Mouse (Mus musculus) hematopoietic stem cell, adult 5-6 weeks (primary cell): Measurements from ENCODE around the gene Gm12394. TPM values are rescaled to one million over a fixed set of nuclear protein-coding genes. Genes with fewer than 3 reads are reported as not detected.
"Not testable (repeated sequence)": the region's sequence is repeated elsewhere in the genome, so short reads cannot be mapped to it uniquely, and the experiment has no call there.

ENCODE experiments used
- ATAC-seq, 2 experiments: fragments of 125-278 bp in 1 of 2; replicated peaks in 1 of 2; 2 replicates each; pipeline ENCODE4 v1.8.0; 2016 to 2017; ENCODE audit warnings: inconsistent platforms in 2 of 2, mild to moderate bottlenecking in 2 of 2, moderate number of reproducible peaks in 2 of 2, low read depth in 1 of 2, moderate TSS enrichment in 1 of 2; ENCODE audit not compliant: low FRiP score in 2 of 2, poor library complexity in 2 of 2, severe bottlenecking in 2 of 2, insufficient read depth in 1 of 2, low TSS enrichment in 1 of 2
- total RNA-seq: library from RNA; stranded (forward); fragments of 172-1452, 232-1000 nt; gene quantifications from 2 replicates; pipeline ENCODE4 v1.2.3, GENCODE M21; 2017

The Gm12394 gene
- total RNA-seq, 1 experiment from 2014 or later, result not detected

- no peak for ATAC-seq
These were observed 15.6 kb upstream of the Gm12394 start for GRCm38 (mm10) chr4:42872151-42872550.

GRCm38 (mm10) chr4:42870748-42871147 is 14.2 kb upstream of the Gm12394 start:
- ATAC-seq, result no peak

GRCm38 (mm10) chr4:42868193-42868592 is 11.6 kb upstream of the Gm12394 start:
- no peak for ATAC-seq

- no peak for ATAC-seq
These were observed 10.8 kb upstream of the Gm12394 start for GRCm38 (mm10) chr4:42867390-42867789.

- not testable (repeated sequence) for ATAC-seq
These were observed 6.9 kb upstream of the Gm12394 start for GRCm38 (mm10) chr4:42863487-42863886.

- not testable (repeated sequence) for ATAC-seq
These were observed 3.9 kb upstream of the Gm12394 start for GRCm38 (mm10) chr4:42860483-42860882.

GRCm38 (mm10) chr4:42853788-42854187 is 2.8 kb downstream of the Gm12394 start, which contains the start of gene Fam205a1:
Fam205a1 (minus strand) TSS chr4:42853888.
- not testable (repeated sequence) for ATAC-seq

- ATAC-seq, result not testable (repeated sequence)
These were observed 82.7 kb downstream of the Gm12394 start, which contains the start of gene Ccl21a for GRCm38 (mm10) chr4:42773893-42774292. Ccl21a (minus strand) TSS chr4:42773993.

- ATAC-seq, result not testable (repeated sequence)
These were observed 100.1 kb downstream of the Gm12394 start, which contains the start of gene Ccl19 for GRCm38 (mm10) chr4:42756477-42756876. Ccl19 (minus strand) TSS chr4:42756577.

- ATAC-seq, result not testable (repeated sequence)
These were observed 121.3 kb downstream of the Gm12394 start, which contains the start of gene 4930578G10Rik for GRCm38 (mm10) chr4:42735245-42735644. 4930578G10Rik (plus strand) TSS chr4:42735545.

Other genes with a start within 250 kb of the Gm12394 start
- not detected in 2 replicates for gene Gm10591, start 244.6 kb downstream of the Gm12394 start, total RNA-seq
- 0.88 TPM in 1 of 2 replicates, not detected in the other for gene Gm2564, start 227.1 kb downstream of the Gm12394 start, total RNA-seq
- not detected in 2 replicates for gene Ccl27b, start 201.5 kb downstream of the Gm12394 start, total RNA-seq
- gene Il11ra2, start 194.9 kb downstream of the Gm12394 start, total RNA-seq, result not detected in 2 replicates
- gene 4930578G10Rik, start 121.2 kb downstream of the Gm12394 start, total RNA-seq, result not detected in 2 replicates
- not detected in 2 replicates for gene Ccl19, start 100.2 kb downstream of the Gm12394 start, total RNA-seq
- gene Ccl21a, start 82.8 kb downstream of the Gm12394 start, total RNA-seq, result not detected in 2 replicates
- not detected in 2 replicates for gene Fam205a1, start 2.9 kb downstream of the Gm12394 start, total RNA-seq
- gene Fam205c, start 17.5 kb upstream of the Gm12394 start, total RNA-seq, result not detected in 2 replicates
- not detected in 2 replicates for gene Phf24, start 59.9 kb upstream of the Gm12394 start, total RNA-seq
- 0.65 and 1.3 TPM in 2 replicates for gene Dnajb5, start 93.0 kb upstream of the Gm12394 start, total RNA-seq
- gene 1700022I11Rik, start 112.8 kb upstream of the Gm12394 start, total RNA-seq, result 2.6 TPM in 1 of 2 replicates, not detected in the other
- gene Vcp, start 143.7 kb upstream of the Gm12394 start, total RNA-seq, result 275 and 278 TPM in 2 replicates
- gene Fancg, start 153.7 kb upstream of the Gm12394 start, total RNA-seq, result 13.8 and 25.6 TPM in 2 replicates
- 5.9 and 11.4 TPM in 2 replicates for gene Pigo, start 169.0 kb upstream of the Gm12394 start, total RNA-seq
- 94.2 and 140 TPM in 2 replicates for gene Stoml2, start 174.9 kb upstream of the Gm12394 start, total RNA-seq
- gene Fam214b, start 189.4 kb upstream of the Gm12394 start, total RNA-seq, result 2.3 and 6.2 TPM in 2 replicates
- gene Unc13b, start 202.2 kb upstream of the Gm12394 start, total RNA-seq, result 5.0 and 7.6 TPM in 2 replicates